Mouse (Mus musculus) limb, embryonic 11.5 days (tissue): ENCODE data around the gene Scube3. TPM values are rescaled to one million over a fixed set of nuclear protein-coding genes. Genes with fewer than 3 reads are reported as not detected.

Experiments
- polyA plus RNA-seq: library from polyadenylated mRNA; unstranded; fragments of >200 nt; fragmentation: Nextera tagmentation; extraction: Ambion mirVana; gene quantifications from 2 replicates; pipeline ENCODE4 v1.2.1, GENCODE M21; 2014

Scube3 gene
- polyA plus RNA-seq, 1 experiment from 2014 or later = 11.8 TPM

Other genes starting within 250 kb of the Scube3 start
- gene Anks1, start 232.8 kb upstream of the Scube3 start, polyA plus RNA-seq = 12.1 and 13.4 TPM in 2 replicates
- 104 and 109 TPM in 2 replicates for gene Taf11, start 232.3 kb upstream of the Scube3 start, polyA plus RNA-seq
- gene Tcp11, start 61.5 kb upstream of the Scube3 start, polyA plus RNA-seq = 0.43 and 1.1 TPM in 2 replicates
- gene Zfp523, start 35.0 kb downstream of the Scube3 start, polyA plus RNA-seq = 34.0 and 35.4 TPM in 2 replicates
- gene Def6, start 65.6 kb downstream of the Scube3 start, polyA plus RNA-seq = 4.5 and 5.6 TPM in 2 replicates
- 2.3 and 2.7 TPM in 2 replicates for gene Ppard, start 90.6 kb downstream of the Scube3 start, polyA plus RNA-seq
- gene Fance, start 171.4 kb downstream of the Scube3 start, polyA plus RNA-seq = 27.3 and 29.4 TPM in 2 replicates
- gene Rpl10a, start 186.3 kb downstream of the Scube3 start, polyA plus RNA-seq = 616 TPM in 2 replicates
- gene Tead3, start 208.7 kb downstream of the Scube3 start, polyA plus RNA-seq = 10.0 and 10.6 TPM in 2 replicates
- gene Tulp1, start 223.1 kb downstream of the Scube3 start, polyA plus RNA-seq = 3.4 and 4.4 TPM in 2 replicates